Mouse (Mus musculus): ENCODE data around the gene Rap1b.

Rap1b gene

DNA sequence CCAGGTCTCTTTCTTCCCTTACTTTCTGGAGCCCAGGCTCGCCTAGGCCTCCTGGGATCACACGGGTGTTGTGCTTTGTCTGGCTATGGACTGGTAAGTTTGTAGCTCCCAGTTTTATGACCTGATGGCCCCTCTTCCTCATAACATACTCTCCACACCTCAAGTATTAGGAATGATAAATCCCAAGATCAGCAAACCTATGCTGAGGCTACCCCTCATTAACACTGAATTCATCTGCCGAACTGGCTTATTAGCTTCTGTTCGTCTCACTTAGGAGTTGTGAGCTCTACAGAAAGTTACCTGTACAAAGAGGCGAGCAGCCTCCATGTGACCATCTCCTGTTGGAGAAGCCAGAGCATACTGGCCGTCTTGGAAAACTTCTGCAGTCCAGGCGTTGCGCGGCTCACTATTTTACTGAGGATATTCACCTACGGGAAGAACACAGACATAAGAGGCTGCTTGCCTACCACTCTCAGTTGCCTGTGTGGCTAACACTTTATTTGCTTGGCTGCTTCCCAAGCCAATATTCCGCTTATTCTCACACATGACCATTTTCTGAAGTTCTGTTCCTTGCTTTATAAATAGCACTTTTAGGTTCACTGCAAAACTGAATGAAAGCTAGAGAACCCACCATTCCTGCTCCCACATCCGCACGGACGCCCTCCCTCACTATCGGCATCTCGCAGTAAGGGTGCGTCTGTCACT, 64.7 kb downstream of the Rap1b start:
- DNase-seq: no peak

DNA sequence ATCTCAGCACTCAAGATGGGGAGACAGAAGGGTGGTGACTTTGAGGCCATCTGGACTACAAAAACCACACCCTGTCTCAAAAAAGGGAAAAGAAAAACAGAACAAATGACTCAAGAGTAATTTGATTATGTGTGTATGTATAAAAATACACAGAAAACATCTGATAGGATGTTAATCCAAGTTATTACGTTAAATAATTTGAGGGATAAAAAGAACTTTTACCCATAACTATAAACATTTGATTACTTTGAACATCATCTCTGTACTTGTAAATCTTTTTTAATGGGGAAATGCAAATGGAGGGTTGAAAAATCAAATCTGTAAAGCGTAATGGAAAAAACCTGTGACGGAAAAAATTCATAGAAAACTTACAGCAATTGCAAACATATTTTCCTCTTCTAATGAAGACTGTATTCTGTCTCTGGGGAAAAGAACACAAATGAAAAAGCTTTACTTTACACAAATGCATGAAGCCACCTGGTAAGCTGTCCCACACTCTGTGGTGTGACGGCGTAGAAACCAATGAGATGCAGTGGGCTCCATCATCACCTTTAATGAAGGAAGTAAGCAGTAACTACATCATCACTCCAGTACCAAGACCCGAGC, 65.4 kb downstream of the Rap1b start:
- no peak for DNase-seq

DNA sequence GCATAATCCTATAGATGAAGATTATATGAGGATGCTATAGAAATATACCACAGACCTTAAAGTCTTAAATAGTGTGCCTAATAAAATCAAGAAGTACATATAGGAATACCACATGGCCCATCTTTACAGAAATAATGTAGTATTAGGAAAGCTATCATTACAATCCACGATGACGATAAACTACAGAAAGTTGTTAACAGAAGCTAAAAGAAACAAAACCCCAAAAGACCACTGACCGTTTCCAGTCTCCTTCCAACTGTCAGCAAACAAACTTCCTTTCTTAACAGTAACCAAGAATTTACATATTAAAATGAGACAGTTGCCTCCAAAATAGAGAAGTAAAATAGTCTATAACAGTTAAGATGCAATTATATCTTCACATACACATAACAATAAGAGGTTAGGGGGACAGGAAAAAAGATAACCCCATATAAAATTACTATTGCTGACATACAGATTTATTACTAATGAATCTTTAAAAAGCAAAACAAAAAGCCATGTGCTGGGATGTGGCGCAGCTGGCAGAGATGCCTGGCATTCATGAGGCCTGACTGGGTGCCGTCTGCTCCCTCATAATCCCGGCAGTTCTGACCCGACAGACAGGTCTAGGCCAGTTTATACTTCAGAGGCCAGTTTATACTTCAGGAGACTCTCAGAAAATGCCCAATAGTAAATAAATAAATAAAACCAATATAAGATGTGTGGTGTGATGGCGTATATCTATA, 66.1 kb downstream of the Rap1b start:
- no peak for DNase-seq

DNA sequence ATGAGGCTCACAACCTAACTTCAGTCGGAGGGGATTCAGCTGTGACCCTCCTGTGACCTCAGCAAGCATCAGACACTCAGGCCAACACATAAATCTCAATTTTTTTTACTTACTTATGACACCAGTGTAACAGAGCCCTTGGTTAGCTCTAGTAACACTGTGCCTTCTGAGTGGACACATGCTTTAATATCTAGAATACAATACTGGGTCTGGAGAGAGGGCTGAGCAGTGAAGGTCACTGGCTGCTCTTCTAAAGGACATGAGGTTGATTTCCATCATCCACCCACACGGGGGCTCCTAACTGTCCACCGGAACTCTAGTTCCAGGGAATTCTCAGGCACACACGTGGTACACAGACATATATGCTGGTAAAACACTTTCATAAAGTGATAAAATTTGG, 66.9 kb downstream of the Rap1b start:
- no peak for DNase-seq

DNA sequence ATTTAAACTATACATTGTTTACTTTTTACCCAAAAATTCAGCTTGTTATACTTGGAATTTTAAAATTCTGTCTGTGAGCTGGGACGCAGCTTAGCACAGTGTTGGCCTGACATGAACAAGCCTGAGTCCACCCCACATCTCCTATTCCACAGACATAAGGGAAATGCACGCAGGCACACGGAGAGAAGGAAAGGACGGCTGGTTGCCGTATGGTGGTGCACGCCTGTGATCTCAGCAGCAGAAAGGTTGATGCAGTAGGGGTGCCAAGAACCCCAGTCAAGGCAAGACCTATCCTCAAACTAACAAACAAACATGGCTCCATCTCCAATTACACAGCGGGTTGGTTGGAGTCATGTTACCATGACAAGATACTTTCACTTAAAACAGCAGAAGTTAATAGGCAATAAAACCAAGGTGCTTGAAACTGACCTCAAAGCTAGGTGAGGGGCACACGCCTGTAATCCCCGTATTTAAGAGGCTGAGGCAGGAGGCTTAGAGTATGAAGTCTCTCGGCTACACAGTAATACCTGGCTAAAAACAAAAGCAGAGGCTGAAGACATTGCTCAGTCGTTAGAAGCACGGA, 67.4 kb downstream of the Rap1b start:
- DNase-seq: no peak

DNA sequence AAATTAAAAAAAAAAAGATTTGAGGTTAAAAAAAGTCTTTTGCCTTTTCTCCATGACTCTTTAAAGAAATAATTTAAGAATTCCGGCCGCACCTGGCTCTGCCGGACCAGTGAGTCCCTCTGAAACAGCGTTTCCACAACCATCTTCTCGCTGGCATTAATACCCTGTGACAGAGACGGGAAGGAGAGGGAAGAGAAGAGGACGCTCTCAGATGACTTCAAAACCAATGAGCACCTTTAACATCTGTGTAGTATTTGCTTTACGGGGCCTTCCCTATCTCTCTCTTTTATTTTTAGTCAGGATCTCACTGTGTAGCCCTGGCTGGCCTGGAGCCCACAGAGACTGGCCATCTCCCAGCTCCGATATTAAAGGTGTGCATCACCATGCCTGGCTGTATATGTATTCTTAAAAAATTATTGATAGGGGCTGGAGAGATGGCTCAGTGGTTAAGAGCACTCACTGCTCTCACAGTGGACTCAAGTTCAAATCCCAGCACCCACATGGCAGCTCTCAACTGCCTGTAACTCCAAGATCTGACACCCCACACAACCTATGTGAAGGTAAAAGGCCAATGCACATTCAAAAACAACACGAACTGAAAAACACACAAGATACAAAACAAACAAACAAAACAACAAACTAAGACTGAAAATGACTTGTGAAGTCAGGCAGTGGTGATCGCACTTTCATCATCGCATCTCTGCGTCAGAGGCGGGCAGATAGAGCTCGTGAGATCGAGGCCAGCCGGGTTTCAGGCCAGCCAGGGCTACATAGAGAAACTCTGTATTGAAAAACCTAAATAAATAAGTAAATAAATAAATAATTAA, 68.1 kb downstream of the Rap1b start:
- DNase-seq: no peak

DNA sequence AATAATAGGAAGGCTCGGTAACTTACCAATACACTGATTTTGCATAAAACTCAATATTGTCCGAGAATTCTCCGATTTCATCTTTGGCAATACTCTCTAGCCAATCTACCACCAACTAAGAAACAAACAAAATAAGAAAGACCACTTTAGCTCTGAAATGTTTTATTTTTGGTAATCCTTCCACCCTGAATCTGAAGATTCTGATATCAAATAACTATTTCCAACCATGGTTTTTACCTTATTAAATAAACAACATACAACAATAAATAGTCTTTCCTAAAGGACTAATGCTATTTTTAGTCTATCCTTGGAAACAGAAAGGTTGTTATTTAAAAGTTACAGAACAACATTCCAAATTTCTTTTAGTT, 68.7 kb downstream of the Rap1b start:
- no peak for DNase-seq

DNA sequence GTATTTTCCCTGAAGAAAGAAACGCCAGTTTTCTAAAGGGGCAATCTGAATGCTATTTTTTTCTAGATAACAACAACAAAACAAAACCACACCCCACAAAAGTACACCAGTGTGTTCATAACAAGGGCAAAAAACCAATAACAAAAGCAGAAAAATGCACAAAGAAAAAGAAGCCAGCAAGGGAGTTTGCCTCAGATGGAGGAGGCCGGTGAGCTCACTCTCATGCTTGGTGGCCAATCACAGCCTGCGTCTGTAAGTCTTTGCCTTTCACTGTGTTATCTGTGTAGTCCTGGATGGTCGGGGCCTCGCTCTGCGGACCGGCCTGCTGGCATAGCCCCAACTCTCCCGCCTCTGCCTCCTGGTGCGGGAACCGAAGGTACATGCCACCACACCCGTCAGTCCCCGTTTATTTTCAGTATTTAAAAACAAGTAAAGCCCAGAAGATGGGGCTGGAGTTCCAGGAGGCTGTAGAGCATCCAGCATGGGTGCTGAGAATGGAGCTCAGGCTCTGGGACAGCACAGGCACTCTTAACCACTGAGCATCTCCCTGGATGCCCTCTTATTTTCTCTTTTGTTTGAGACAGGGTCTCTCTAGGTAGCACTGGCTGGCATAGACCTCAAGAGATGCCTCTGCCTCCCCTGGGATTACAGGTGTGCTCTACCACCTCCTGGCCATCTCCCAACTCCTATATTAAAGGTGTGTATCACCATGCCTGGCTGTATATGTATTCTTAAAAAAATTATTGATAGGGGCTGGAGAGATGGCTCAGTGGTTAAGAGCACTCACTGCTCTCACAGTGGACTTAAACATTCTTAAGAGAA, 69.3 kb downstream of the Rap1b start:
- DNase-seq: no peak

DNA sequence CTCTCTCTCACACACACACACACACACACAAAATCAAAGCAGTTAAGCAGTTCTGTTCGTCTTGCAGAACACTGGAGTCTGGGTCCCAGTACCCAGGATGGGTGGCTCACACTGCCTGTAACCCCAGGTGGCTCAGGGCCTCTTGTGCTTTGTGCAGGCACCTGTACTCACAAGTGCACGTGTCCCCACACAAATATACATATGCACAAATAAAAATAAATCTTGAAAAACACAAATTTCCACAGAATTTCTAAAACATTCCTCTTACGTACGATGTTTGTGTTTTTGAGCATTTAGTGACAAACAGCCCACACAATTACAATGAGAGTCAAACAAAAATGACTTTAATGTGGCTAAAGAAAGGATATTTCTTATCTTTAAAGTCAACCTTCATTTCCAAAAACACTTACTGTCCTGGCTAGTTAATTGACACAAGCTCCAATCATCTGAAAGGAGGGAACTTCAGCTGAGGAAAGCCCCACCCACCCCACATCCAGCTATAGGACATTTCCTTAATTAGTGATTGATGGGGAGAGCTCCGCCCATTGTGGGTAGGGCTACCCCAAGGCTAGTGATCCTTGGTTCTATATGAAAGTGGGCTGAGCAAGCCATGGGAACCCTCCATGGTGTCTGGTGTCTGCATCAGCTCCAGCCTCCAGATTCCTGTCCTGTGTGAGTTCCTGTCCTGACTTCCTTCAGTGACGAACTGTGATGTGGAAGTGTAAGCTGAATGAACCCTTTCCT, 70.3 kb downstream of the Rap1b start:
- no peak for DNase-seq

DNA sequence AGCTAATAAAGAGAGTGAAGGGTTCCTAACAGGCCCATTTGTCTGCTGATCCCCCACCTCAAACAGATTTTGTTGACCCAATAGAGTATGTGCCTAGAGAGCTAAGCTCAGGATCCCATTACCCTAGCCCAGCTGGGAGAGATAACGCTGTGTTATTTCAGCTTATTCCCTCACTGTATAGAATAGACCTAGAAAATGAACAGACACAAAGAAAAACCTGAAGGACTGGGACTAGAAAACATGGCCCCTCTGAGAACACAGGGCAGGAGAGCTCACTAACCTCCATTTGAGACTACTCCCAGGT, 71.1 kb downstream of the Rap1b start:
- DNase-seq: no peak

DNA sequence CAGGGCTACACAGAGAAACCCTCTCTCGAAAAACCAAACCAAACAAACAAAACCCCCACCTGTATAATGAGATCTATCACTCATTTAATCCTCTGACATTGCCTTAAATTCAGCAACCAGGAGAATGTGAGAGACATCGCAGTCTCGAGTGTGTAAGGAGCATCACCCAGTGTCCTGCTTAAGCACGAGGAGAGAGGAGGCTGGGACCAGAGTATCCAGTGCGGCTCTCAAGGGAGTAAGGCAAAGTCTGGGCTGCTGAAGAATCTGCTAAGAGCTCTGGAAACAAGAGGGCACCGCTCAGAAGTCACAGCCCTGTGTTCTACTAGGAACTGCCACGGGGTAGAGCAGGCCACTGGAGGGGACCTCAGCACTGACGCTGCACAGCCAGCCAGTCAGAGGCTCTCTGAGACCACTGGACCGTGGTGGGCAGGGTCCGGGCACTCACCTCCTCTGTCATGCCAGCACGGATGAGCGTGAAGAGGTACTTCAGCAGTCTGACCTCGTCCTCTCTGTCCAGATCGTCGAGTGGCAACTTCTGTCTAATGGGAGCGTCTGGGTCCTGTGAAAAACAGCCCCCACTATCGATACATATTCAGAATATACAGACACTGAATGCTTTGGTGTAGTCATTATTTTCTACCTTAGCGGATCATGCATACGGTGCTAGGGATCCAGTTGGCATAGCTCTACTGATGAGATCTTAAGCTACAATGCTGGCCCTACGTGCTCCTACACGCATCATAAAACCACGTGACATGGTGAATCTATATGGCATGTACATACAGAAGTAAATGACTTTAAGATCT, 71.6 kb downstream of the Rap1b start:
- DNase-seq: no peak

DNA sequence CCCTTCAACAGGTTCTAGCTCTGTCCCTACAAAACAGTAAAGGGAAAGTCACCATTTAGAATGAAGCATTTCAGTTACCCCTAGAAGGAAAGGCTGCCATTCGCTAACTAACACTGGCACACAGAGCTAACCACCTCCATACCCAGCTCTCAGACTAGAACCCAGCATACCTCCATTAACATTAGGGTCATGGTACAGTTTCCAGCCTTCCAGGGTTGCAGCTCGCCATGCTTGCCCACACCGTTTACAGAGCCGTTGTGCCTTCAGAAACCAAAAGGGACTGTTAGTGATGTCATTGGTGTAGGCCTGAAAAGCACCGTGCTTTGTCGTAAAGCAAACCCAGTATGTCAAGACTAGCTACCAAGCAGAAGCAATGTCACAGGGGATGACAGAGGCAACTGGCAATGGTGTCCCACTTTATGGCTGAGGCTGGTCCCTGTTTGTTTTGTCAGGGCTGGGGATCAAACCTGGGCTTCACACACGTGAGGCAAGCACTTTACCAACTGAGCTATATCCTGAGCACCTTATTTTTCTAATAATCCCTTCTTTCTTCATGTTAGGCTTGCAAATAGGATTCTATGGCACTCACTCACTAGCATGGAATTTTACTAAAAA, 72.6 kb downstream of the Rap1b start:
- DNase-seq: no peak

DNA sequence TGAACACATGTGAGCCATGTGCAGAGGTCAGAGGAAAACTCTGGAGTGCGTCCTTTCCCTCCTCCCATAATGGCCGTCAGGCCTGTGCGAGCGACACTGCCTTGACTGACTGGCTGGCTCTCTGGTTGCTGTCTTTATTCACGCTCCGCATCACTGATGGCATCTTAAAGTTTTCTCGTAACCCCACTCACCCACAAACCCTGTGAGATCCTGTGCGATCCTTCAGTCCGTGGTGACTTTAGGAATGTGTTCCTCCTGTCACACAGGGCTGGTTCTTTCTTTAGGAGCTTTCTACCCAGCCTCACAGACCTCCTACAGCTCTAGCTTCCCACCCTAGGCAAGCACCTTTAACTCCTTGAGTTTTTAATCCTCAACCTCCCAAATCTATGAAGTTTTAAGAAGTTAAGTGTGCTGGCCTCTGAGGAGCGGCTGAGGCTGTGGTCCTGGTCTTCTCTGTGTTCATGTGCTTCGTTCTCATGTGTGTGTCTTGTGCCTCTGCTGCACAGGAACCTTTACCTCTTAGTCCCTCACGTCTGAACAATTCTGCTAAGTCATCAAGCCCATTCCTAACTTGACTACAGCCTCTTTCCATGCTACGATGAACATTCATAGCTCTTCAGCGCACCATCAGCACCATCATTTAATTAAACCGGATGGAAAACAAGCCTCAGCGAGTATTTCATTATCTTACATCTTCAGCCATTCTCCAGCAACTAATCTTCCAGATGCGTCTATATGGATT, 73.3 kb downstream of the Rap1b start:
- no peak for DNase-seq

DNA sequence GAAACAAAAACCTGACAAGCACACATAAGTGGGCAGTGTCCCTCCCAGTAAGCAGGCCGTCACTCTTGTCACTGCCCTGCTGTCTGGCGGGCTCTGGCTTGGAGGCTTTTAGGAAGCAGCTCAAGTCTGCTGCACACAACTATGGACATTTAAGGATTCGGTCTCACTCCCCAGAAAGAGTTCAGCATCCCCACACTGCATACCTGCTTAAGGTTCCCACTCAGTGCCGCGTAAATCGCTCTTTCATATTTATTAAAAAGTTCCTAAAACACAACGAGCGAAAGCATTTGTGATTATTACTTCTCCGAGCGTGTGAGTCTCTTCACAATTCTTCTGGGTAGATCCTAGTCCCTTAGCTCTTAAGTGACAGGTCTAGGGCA, 74.7 kb downstream of the Rap1b start:
- DNase-seq: no peak

DNA sequence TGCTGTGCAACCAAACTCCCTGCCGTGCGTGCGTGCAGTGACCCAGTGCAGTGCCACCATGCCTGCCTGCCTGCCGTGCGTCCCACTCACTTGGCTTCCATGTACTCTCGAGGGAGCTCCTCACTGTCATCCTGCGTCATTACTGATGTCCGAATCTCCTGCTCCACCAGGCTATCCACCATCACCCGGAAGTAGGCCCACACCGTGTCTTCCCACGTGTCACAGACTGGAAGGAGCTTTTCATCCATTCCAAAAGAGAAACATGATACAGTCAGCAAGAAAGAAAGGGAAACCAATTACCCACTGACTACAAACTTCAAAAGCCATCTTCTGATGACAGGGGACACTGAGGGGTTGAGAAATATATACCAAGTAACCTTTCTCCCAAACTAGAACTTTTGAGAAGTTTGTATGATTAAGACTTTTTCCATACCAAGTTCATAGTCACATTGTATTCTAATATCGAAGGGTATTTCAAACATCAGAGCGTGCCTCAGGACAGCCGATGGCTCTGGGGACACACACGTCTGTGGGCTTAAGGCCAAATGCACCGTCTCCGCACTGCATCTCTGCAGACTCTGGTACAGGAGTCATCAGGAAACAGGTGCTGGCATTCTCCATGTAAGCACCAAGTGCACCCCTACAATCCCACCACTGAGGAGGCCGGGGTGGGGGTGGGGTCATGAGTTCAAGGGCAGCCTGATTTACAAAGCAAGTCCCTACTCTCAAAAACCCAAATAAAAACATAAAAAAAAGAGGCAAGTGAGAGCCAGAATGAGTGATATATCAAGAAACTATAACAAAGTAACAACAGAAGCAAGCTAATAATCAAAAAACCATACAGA, 75.3 kb downstream of the Rap1b start:
- DNase-seq: no peak

DNA sequence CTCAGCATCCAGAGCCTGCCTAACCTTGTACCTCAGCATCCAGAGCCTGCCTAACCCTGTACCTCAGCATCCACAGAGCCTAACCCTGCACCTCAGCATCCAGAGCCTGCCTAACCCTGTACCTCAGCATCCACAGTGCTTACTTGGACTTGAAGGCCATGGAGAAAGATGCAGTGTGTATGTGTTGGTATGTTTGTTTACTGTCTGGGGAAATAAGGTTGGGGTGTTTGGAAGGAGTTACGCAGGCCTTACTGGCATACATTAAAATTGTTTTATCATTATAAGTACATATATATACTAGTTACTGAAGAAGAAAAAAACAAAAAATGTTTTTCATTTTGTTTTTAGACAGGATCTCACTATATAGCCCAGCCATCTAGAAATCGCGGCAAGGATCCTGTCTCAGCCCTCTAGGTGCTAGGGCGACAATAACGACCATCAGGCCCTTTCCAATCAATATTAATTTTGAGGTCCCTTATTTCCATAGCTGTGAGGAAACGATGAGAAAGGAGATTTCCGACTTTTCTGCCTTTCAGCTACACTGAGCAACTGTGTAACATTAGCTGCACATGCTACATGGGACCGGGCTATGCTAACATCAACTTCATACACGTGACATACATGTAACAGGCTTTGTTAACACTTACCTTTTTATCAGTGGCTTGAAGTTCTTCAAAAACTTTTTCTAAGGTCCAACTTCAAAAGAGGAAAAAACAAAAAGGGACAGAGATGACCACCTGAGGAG, 76.1 kb downstream of the Rap1b start:
- no peak for DNase-seq

DNA sequence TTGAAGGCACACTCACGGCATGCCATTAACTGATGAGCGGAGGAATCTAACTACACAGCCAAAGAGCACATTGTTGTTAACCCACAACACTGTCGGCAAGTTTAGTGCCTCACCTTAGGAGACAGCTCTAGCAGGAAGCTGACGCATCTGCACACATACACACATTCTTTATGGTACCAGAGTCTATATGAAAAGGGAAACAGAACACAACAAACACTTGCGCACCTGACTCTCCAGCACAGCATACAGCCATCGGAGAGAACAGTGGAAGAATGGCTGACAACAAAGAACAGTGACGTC, 77.7 kb downstream of the Rap1b start:
- DNase-seq: no peak

All from kidney, adult 8-10 months (tissue).